Mouse (Mus musculus): ENCODE results near the gene Rgs21. TPM values are rescaled to one million over a fixed set of nuclear protein-coding genes. Genes with fewer than 3 reads are reported as not detected.

Rgs21 gene
- total RNA-seq, 1 experiment = not detected

- no peak overlapping the region for H3K27ac ChIP-seq (ENCODE audit: insufficient read depth, low read depth, low read length, poor library complexity, severe bottlenecking)
- H3K9ac ChIP-seq (ENCODE audit: insufficient read depth, low read depth, low read length, poor library complexity, severe bottlenecking) = no peak overlapping the region
- no peaks in the 10 kb centered on the region for H3K9me3 ChIP-seq (ENCODE audit: control insufficient read depth, insufficient read depth, low read depth, low read length)
- no peak overlapping the region for H3K4me3 ChIP-seq (ENCODE audit: insufficient read depth in 1 of 2, low read depth in 1 of 2, low read length in 2 of 2, poor library complexity in 1 of 2, severe bottlenecking in 1 of 2)
- in situ Hi-C loops (cut with MboI; ENCODE audit: low sequenced_read_pairs in 2 of 2, unreplicated experiment in 2 of 2) = no loop called here
- H3K36me3 ChIP-seq (ENCODE audit: control insufficient read depth, insufficient read depth, low read length, poor library complexity, severe bottlenecking) = no peaks in the 10 kb centered on the region
- DNase-seq (ENCODE audit: low read depth, low spot score) = no peak
- no peak for TF ChIP-seq HCFC1 (IDR thresholded peaks at IDR 0.05; ENCODE audit: borderline replicate concordance, insufficient read depth, low read length)
- TF ChIP-seq CHD2 (IDR thresholded peaks at IDR 0.05; ENCODE audit: low read depth, low read length) = no peak
- TF ChIP-seq ZNF384 (IDR thresholded peaks at IDR 0.05; ENCODE audit: low read depth, low read length) = no peak
- TF ChIP-seq MAFK (IDR thresholded peaks at IDR 0.05; ENCODE audit: insufficient read depth, low read depth, low read length) = no peak
- TF ChIP-seq ZC3H11A (IDR thresholded peaks at IDR 0.05; ENCODE audit: borderline replicate concordance, low read depth, low read length) = no peak
- no peaks in the 10 kb centered on the region for H3K4me1 ChIP-seq (ENCODE audit: control insufficient read depth in 2 of 2, insufficient read depth in 2 of 2, low read length in 2 of 2, poor library complexity in 1 of 2)
Measured at GRCm38 (mm10) chr1:144502241-144502640, 65.2 kb downstream of the Rgs21 start.

GRCm38 (mm10) chr1:144500423-144500822, 67.0 kb downstream of the Rgs21 start:
- in situ Hi-C loops (cut with MboI; ENCODE audit: low sequenced_read_pairs in 2 of 2, unreplicated experiment in 2 of 2) = no loop called here
- H3K9me3 ChIP-seq (ENCODE audit: control insufficient read depth, insufficient read depth, low read depth, low read length) = no peaks in the 10 kb centered on the region
- H3K9ac ChIP-seq (ENCODE audit: insufficient read depth, low read depth, low read length, poor library complexity, severe bottlenecking) = no peak overlapping the region
- no peak for TF ChIP-seq MAFK (IDR thresholded peaks at IDR 0.05; ENCODE audit: insufficient read depth, low read depth, low read length)
- TF ChIP-seq ZNF384 (IDR thresholded peaks at IDR 0.05; ENCODE audit: low read depth, low read length) = no peak
- no peak for TF ChIP-seq HCFC1 (IDR thresholded peaks at IDR 0.05; ENCODE audit: borderline replicate concordance, insufficient read depth, low read length)
- no peak for TF ChIP-seq ZC3H11A (IDR thresholded peaks at IDR 0.05; ENCODE audit: borderline replicate concordance, low read depth, low read length)
- TF ChIP-seq CHD2 (IDR thresholded peaks at IDR 0.05; ENCODE audit: low read depth, low read length) = no peak
- H3K36me3 ChIP-seq (ENCODE audit: control insufficient read depth, insufficient read depth, low read length, poor library complexity, severe bottlenecking) = no peaks in the 10 kb centered on the region
- no peak overlapping the region for H3K27ac ChIP-seq (ENCODE audit: insufficient read depth, low read depth, low read length, poor library complexity, severe bottlenecking)
- H3K4me1 ChIP-seq (ENCODE audit: control insufficient read depth in 2 of 2, insufficient read depth in 2 of 2, low read length in 2 of 2, poor library complexity in 1 of 2) = no peaks in the 10 kb centered on the region
- no peak overlapping the region for H3K4me3 ChIP-seq (ENCODE audit: insufficient read depth in 1 of 2, low read depth in 1 of 2, low read length in 2 of 2, poor library complexity in 1 of 2, severe bottlenecking in 1 of 2)
- no peak for DNase-seq (ENCODE audit: low read depth, low spot score)

GRCm38 (mm10) chr1:144499719-144500118, 67.7 kb downstream of the Rgs21 start:
- no peak for TF ChIP-seq MAFK (IDR thresholded peaks at IDR 0.05; ENCODE audit: insufficient read depth, low read depth, low read length)
- no peak for TF ChIP-seq ZC3H11A (IDR thresholded peaks at IDR 0.05; ENCODE audit: borderline replicate concordance, low read depth, low read length)
- no peak for TF ChIP-seq CHD2 (IDR thresholded peaks at IDR 0.05; ENCODE audit: low read depth, low read length)
- no peak for TF ChIP-seq ZNF384 (IDR thresholded peaks at IDR 0.05; ENCODE audit: low read depth, low read length)
- TF ChIP-seq HCFC1 (IDR thresholded peaks at IDR 0.05; ENCODE audit: borderline replicate concordance, insufficient read depth, low read length) = no peak
- H3K27ac ChIP-seq (ENCODE audit: insufficient read depth, low read depth, low read length, poor library complexity, severe bottlenecking) = no peak overlapping the region

GRCm38 (mm10) chr1:144498725-144499124, 68.7 kb downstream of the Rgs21 start:
- DNase-seq (ENCODE audit: low read depth, low spot score) = no peak
- Histone ChIP-seq H3K4me3 (ENCODE audit: insufficient read depth in 1 of 2, low read depth in 1 of 2, low read length in 2 of 2, poor library complexity in 1 of 2, severe bottlenecking in 1 of 2) (no peak overlapping the region), H3K9ac (ENCODE audit: insufficient read depth, low read depth, low read length, poor library complexity, severe bottlenecking) (no peak overlapping the region), H3K9me3 (ENCODE audit: control insufficient read depth, insufficient read depth, low read depth, low read length) (no peaks in the 10 kb centered on the region), H3K27ac (ENCODE audit: insufficient read depth, low read depth, low read length, poor library complexity, severe bottlenecking) (no peak overlapping the region), H3K36me3 (ENCODE audit: control insufficient read depth, insufficient read depth, low read length, poor library complexity, severe bottlenecking) (no peaks in the 10 kb centered on the region), H3K4me1 (ENCODE audit: control insufficient read depth in 2 of 2, insufficient read depth in 2 of 2, low read length in 2 of 2, poor library complexity in 1 of 2) (no peaks in the 10 kb centered on the region)
- in situ Hi-C loops (cut with MboI; ENCODE audit: low sequenced_read_pairs in 2 of 2, unreplicated experiment in 2 of 2) = no loop called here
- TF ChIP-seq MAFK (IDR thresholded peaks at IDR 0.05; ENCODE audit: insufficient read depth, low read depth, low read length) (no peak), HCFC1 (IDR thresholded peaks at IDR 0.05; ENCODE audit: borderline replicate concordance, insufficient read depth, low read length) (no peak), ZNF384 (IDR thresholded peaks at IDR 0.05; ENCODE audit: low read depth, low read length) (no peak), ZC3H11A (IDR thresholded peaks at IDR 0.05; ENCODE audit: borderline replicate concordance, low read depth, low read length) (no peak), CHD2 (IDR thresholded peaks at IDR 0.05; ENCODE audit: low read depth, low read length) (no peak)

More at GRCm38 (mm10) chr1:144499719-144500118, 67.7 kb downstream of the Rgs21 start:
- no peaks in the 10 kb centered on the region for H3K9me3 ChIP-seq (ENCODE audit: control insufficient read depth, insufficient read depth, low read depth, low read length)
- H3K36me3 ChIP-seq (ENCODE audit: control insufficient read depth, insufficient read depth, low read length, poor library complexity, severe bottlenecking) = no peaks in the 10 kb centered on the region
- H3K4me1 ChIP-seq (ENCODE audit: control insufficient read depth in 2 of 2, insufficient read depth in 2 of 2, low read length in 2 of 2, poor library complexity in 1 of 2) = no peaks in the 10 kb centered on the region
- no peak for DNase-seq (ENCODE audit: low read depth, low spot score)
- in situ Hi-C loops (cut with MboI; ENCODE audit: low sequenced_read_pairs in 2 of 2, unreplicated experiment in 2 of 2) = no loop called here
- H3K9ac ChIP-seq (ENCODE audit: insufficient read depth, low read depth, low read length, poor library complexity, severe bottlenecking) = no peak overlapping the region
- no peak overlapping the region for H3K4me3 ChIP-seq (ENCODE audit: insufficient read depth in 1 of 2, low read depth in 1 of 2, low read length in 2 of 2, poor library complexity in 1 of 2, severe bottlenecking in 1 of 2)

- H3K9ac ChIP-seq (ENCODE audit: insufficient read depth, low read depth, low read length, poor library complexity, severe bottlenecking) = no peak overlapping the region
- no peaks in the 10 kb centered on the region for H3K9me3 ChIP-seq (ENCODE audit: control insufficient read depth, insufficient read depth, low read depth, low read length)
Measured at GRCm38 (mm10) chr1:144498051-144498450, 69.4 kb downstream of the Rgs21 start.

More at GRCm38 (mm10) chr1:144498051-144498450, 69.4 kb downstream of the Rgs21 start:
- no peak overlapping the region for H3K27ac ChIP-seq (ENCODE audit: insufficient read depth, low read depth, low read length, poor library complexity, severe bottlenecking)
- no peak overlapping the region for H3K4me3 ChIP-seq (ENCODE audit: insufficient read depth in 1 of 2, low read depth in 1 of 2, low read length in 2 of 2, poor library complexity in 1 of 2, severe bottlenecking in 1 of 2)
- in situ Hi-C loops (cut with MboI; ENCODE audit: low sequenced_read_pairs in 2 of 2, unreplicated experiment in 2 of 2) = no loop called here
- DNase-seq (ENCODE audit: low read depth, low spot score) = no peak
- H3K4me1 ChIP-seq (ENCODE audit: control insufficient read depth in 2 of 2, insufficient read depth in 2 of 2, low read length in 2 of 2, poor library complexity in 1 of 2) = no peaks in the 10 kb centered on the region
- no peaks in the 10 kb centered on the region for H3K36me3 ChIP-seq (ENCODE audit: control insufficient read depth, insufficient read depth, low read length, poor library complexity, severe bottlenecking)
- no peak for TF ChIP-seq CHD2 (IDR thresholded peaks at IDR 0.05; ENCODE audit: low read depth, low read length)
